Mouse (Mus musculus) adrenal gland, postnatal 4 days (tissue): ENCODE measurements around the gene Olfr366. TPM values are rescaled to one million over a fixed set of nuclear protein-coding genes. Genes with fewer than 3 reads are reported as not detected.
"Not testable (repeated sequence)": the region's sequence is repeated elsewhere in the genome, so short reads cannot be mapped to it uniquely, and the experiment has no call there.

Experiments used
- DNase-seq, 2 experiments: peaks; one replicate each; pipeline ENCODE4 v3.0.0; 2021 to 2022; ENCODE audit warnings: low spot score in 2 of 2, mixed read lengths in 2 of 2
- long read RNA-seq, 2 experiments: library from polyadenylated mRNA; stranded (forward); transcript quantifications; one replicate each; pipeline ENCODE4 v2.0.0; 2021
- total RNA-seq, 2 experiments: library from RNA; stranded (reverse); gene quantifications; 2 replicates each; pipeline ENCODE4 v1.2.3; 2021

The Olfr366 gene
- total RNA-seq, result not detected
- long read RNA-seq, experiment 1, result 0 reads
- long read RNA-seq, experiment 2, result 0 reads

DNA sequence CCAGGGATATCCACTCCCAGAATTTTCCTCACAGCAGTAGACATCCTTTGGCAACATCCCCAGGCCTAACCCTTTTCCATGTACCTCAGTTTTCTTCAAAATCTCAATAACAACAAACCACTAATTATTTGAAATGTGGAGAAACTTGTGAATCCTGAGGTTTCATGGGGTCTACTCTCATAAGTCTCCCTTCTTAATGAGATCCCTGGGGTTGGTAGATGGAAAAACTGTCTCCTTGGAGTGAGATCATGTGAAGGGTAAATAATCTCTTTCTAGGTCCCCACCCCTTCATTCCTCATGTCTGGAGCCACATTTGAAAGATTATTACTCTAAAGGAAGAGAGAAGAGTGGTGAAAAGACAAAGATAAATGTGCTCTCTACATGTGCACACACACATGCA is at the start of gene Olfr366:
Gene Olfr366, plus strand, starts transcription at position 301 of the 400 bp plus-strand sequence.
- no peak for DNase-seq

DNA sequence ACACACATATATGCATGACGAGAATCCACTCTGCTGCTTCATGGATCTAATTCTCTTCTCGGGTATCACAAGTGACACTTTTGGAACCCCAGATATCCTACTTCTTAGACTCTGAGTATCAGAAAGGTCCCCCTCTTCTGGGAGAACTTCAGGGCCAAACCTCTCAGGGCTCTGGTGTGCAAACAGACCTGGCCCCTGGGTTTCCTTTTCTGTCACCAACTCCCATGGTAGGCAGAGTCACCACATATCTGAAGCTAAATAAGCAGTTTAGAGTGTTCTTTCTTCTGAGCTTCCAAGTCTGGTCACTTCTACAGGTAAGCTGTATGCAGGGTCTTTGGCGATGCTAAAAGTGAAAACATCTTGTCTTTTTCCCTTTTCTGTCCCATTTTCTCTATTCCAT is 23.5 kb upstream of the Olfr366 start, which contains the start of gene Olfr365:
Gene Olfr365, plus strand, starts transcription at position 301 of the 400 bp plus-strand sequence.
- DNase-seq, result no peak

DNA sequence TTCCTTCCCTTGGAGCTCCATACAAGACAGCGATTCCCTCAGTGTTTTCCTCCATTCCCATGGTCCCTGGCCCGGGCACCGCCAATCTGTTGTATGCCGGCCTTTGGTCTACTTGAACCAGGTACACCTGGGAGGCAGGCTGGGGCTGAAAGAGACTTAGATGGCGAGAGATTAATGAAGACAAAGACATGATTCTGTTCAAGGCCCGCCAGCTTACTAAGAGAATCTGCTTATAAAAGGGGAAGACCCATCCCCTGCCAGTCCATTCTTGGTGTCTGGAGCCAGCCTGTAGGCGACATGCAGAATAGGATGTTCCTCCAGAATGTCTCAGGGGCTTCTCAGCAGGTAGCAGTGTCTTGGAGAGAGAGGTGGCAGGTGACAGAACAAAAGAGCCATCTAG is 50.4 kb downstream of the Olfr366 start:
- not testable (repeated sequence) for DNase-seq

Other genes starting within 250 kb of the Olfr366 start
- gene Olfr357, start 217.7 kb upstream of the Olfr366 start, total RNA-seq, result not detected
- not detected for gene Olfr358, start 202.2 kb upstream of the Olfr366 start, total RNA-seq
- gene Olfr360, start 145.8 kb upstream of the Olfr366 start, total RNA-seq, result not detected
- gene Olfr361, start 122.3 kb upstream of the Olfr366 start, total RNA-seq, result not detected
- gene Olfr362, start 93.7 kb upstream of the Olfr366 start, total RNA-seq, result not detected
- not detected for gene Olfr364-ps1, start 72.3 kb upstream of the Olfr366 start, total RNA-seq
- under 1 TPM in 1 of 2 experiments, not detected in 1; 0.06 TPM for gene Olfr365, start 23.4 kb upstream of the Olfr366 start, total RNA-seq
- not detected for gene Olfr368, start 114.9 kb downstream of the Olfr366 start, total RNA-seq
- gene Pdcl, start 147.8 kb downstream of the Olfr366 start, total RNA-seq, result 10 to 100 TPM; 51.6 to 58.8 TPM
- 10 to 100 TPM; 49.3 to 51.6 TPM for gene Rc3h2, start 211.3 kb downstream of the Olfr366 start, total RNA-seq
- 10 to 100 TPM; 12.2 to 15.1 TPM for gene Zbtb26, start 231.6 kb downstream of the Olfr366 start, total RNA-seq
- gene Zbtb6, start 231.6 kb downstream of the Olfr366 start, total RNA-seq, result 10 to 100 TPM; 16.9 to 17.1 TPM
- gene Rabgap1, start 231.7 kb downstream of the Olfr366 start, total RNA-seq, result 10 to 100 TPM; 71.1 TPM